Mouse (Mus musculus): ENCODE measurements at regions not wholly inside any gene's neighbourhood (a gene's known extent, or its start where the extent isn't known, plus 50 kb on each side); places are given as distances from the start of the nearest gene placed in this dataset.

DNA sequence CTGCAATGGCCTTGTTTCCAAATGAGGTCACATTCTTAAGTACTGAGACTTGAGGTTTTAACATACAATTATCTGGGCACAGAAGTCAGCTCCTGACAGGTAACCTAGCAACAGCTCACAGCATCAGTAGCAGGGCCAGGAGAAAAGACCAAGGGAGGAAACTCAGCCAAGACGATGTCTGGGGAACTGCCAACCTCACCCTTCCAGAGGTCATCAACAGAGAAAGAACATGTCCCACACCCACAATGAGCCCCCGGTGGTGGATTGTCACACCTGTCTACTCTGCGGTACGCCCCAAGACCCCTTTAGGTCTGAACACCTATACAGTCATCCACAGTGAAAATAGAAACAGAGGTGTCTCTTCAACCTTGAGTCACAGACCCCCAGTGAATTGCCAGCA lies 140.0 kb downstream of the Tmem17 start:
- Histone ChIP-seq H3K4me2 (replicated peaks) (no peak overlapping the region), H3K4me3 (no peak overlapping the region), H3K27me3 (replicated peaks) (no peaks in the 10 kb centered on the region), H3K9ac (no peak overlapping the region), H3K4me1 (no peaks in the 10 kb centered on the region), H3K36me3 (no peaks in the 10 kb centered on the region), H3K27ac (no peak overlapping the region), H3K9me3 (no peaks in the 10 kb centered on the region)
- ATAC-seq (ENCODE audit: low FRiP score, low read depth): no peak
- WGBS: 84% methylated on average over 4 of the region's 4 CpGs

DNA sequence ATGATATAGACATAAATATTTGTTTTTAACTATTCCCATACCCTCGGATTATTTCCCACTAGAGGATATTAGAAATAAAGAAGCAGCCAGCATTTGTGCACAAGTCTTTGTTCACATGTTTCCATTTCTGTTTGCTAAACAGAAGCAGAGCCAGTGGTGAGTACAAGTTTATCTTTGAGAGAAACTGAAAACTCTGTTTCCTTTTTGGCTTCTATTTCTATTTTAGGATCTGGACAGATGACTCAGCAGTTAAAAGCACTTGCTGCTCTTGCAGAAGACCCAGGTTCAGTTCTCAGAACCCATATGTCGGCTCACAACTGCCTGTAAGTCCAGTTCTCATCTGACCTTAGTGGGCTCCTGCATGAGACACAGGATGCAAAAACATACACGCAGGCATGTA lies 141.0 kb downstream of the Tmem17 start:
- ATAC-seq (ENCODE audit: low FRiP score, low read depth): no peak
- Histone ChIP-seq H3K27ac (no peak overlapping the region), H3K4me3 (no peak overlapping the region), H3K4me2 (replicated peaks) (no peak overlapping the region), H3K9ac (no peak overlapping the region), H3K36me3 (no peaks in the 10 kb centered on the region), H3K4me1 (no peaks in the 10 kb centered on the region), H3K27me3 (replicated peaks) (no peaks in the 10 kb centered on the region), H3K9me3 (no peaks in the 10 kb centered on the region)
- WGBS: 76% methylated on average over 3 of the region's 3 CpGs

DNA sequence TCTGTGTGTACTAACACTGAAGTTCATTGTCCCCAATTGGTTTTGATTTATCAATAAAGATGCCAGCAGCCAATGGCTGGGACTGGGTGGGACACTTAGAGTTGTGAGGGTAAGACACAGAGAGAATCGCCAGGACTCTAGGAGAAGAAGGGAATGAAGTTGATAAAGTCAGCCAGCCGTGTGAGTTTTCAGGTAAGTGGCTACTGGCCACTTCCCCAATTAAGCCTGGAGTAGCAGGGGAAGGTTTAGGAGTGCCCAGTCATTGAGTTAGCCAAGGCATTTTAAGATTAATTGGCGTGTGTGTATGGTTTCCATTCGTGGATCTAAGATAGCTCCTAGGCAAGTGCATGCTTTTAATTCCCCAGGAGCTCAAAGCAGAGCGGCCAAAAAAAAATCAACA lies 141.5 kb downstream of the Tmem17 start:
- 82% methylated on average over 5 of the region's 5 CpGs for WGBS
- H3K9ac ChIP-seq: no peak overlapping the region
- H3K27me3 ChIP-seq (replicated peaks): no peaks in the 10 kb centered on the region
- no peak overlapping the region for H3K4me3 ChIP-seq
- no peak overlapping the region for H3K27ac ChIP-seq
- H3K4me1 ChIP-seq: no peaks in the 10 kb centered on the region
- H3K36me3 ChIP-seq: no peaks in the 10 kb centered on the region
- no peak overlapping the region for H3K4me2 ChIP-seq (replicated peaks)
- ATAC-seq (ENCODE audit: low FRiP score, low read depth): no peak
- no peaks in the 10 kb centered on the region for H3K9me3 ChIP-seq

DNA sequence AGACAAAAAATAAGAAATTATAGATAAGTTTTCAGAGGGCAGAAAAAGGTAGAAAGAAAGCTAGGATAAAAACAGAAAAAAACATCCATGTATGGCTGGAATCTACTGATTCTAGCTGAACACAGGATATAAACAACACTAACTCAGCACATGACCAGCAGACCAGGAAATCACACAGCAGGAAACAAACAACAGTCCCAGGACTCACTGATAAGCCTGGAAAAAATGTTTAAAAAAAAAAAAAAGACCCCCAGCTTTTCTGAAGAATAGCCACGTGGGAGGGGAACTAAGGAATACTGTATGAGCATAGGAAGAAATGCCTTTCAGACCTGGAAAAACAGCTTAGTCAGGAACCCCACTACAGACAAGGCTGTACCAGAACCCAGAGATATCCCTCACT lies 145.7 kb downstream of the Tmem17 start:
- Histone ChIP-seq H3K27ac (no peak overlapping the region), H3K9me3 (no peaks in the 10 kb centered on the region), H3K4me1 (peaks cover 3% of the 10 kb centered on the region; the same call in 1 of the 2 replicates), H3K4me3 (no peak overlapping the region), H3K36me3 (no peaks in the 10 kb centered on the region), H3K4me2 (replicated peaks) (no peak overlapping the region), H3K9ac (no peak overlapping the region), H3K27me3 (replicated peaks) (no peaks in the 10 kb centered on the region)
- 48% methylated on average over 1 of the region's 1 CpGs for WGBS
- ATAC-seq (ENCODE audit: low FRiP score, low read depth): no peak

DNA sequence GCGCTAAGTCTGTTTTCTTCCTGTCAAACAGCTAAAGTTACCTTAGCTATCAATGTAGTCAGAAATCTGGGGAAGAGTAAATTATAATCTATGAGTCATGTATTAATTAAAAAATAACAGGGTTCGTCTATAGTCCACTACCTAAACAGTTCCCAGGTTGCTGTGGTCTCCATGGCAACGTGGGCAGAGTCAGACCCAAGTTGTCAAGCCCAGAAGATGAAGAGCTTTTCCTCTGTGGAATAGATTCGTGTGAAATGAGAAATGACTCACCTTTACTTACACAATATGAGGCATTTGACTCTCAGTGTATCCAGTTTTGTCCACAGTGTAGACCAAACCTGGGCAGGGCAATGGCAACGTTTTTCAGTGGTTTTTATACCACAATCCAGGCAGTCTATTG lies 149.2 kb downstream of the Tmem17 start:
- ATAC-seq (ENCODE audit: low FRiP score, low read depth): peak; percentile 17; the same call in 1 of the 2 replicates
- 50% methylated on average over 5 of the region's 5 CpGs for WGBS

DNA sequence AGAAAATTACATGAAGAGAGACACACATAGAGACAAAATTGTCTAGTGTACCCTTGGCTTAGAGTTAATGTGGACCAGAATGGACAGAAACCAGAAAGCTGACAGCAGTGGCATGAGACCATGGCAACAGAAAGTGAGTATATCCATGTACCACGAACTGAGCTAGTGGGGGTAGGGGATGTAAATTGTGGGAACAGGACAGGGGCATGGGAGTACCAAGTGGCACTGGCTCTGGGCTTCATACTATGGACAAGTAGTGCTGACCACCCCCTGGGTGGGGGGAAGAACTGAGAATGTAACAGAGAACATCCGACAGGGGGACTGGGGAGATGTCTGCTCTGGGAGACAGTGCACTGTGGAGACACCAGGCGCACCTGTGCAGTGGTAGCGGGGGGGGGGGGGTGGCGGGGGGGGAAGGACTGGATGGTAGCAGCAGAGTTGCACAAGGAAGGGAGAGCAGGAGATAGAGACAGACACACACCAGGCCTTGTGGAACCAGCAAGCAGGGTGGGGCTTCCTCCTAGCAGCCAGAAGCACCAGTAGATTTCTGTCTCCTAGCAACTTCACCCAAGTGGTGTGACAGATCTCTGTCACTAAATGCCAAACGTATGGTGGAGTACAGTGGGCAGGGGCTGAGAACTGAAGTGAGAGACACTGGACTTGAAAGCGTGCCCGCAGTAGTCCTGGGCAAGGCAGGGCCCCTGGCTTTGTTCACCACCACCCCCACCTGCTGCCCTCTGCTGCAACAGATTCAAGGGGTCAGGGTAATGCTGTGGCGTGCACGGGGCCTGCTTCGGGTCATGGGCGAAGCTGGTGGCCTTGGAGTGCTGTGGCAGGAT lies 150.0 kb downstream of the Tmem17 start:
- ATAC-seq (ENCODE audit: low FRiP score, low read depth): 0 out of 2 replicates have a peak, but pooled peaks have one; percentile 48
- Histone ChIP-seq H3K27me3 (replicated peaks) (no peaks in the 10 kb centered on the region), H3K27ac (no peak overlapping the region), H3K4me3 (no peak overlapping the region), H3K4me2 (replicated peaks) (no peak overlapping the region), H3K9ac (no peak overlapping the region), H3K9me3 (no peaks in the 10 kb centered on the region), H3K4me1 (peaks cover 3% of the 10 kb centered on the region; the same call in 1 of the 2 replicates), H3K36me3 (no peaks in the 10 kb centered on the region)
- WGBS: 54% methylated on average over 11 of the region's 12 CpGs

More for the DNA sequence above, 149.2 kb downstream of the Tmem17 start:
- Histone ChIP-seq H3K9me3 (no peaks in the 10 kb centered on the region), H3K4me2 (replicated peaks) (no peak overlapping the region), H3K9ac (no peak overlapping the region), H3K4me3 (no peak overlapping the region), H3K27ac (no peak overlapping the region), H3K36me3 (no peaks in the 10 kb centered on the region), H3K4me1 (peaks cover 3% of the 10 kb centered on the region; the same call in 1 of the 2 replicates), H3K27me3 (replicated peaks) (no peaks in the 10 kb centered on the region)

DNA sequence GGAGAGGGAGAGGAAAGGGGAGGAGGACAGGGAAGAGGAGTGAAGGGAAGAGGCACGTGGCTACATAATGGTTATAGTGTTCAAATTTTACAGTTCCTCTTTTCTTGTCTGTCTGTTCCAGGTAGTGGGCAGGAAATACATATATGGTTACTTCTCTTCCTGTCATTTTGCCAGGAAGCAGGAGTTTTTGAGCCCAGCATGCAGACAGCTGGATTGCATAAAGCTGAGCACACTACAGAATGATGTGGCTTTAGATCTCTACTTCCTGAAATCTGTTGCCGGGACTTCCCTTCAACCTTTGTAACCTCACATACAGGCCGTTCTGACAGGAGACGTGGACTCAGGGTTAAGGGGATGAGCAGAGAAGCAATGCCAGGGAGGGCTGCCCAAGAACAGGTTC lies 154.1 kb downstream of the Tmem17 start:
- Histone ChIP-seq H3K9ac (no peak overlapping the region), H3K27ac (no peak overlapping the region), H3K9me3 (no peaks in the 10 kb centered on the region), H3K27me3 (replicated peaks) (no peaks in the 10 kb centered on the region), H3K4me3 (no peak overlapping the region), H3K36me3 (no peaks in the 10 kb centered on the region), H3K4me1 (peaks cover 3% of the 10 kb centered on the region; the same call in 1 of the 2 replicates), H3K4me2 (replicated peaks) (no peak overlapping the region)
- WGBS: 56% methylated on average over 4 of the region's 4 CpGs
- no peak for ATAC-seq (ENCODE audit: low FRiP score, low read depth)

DNA sequence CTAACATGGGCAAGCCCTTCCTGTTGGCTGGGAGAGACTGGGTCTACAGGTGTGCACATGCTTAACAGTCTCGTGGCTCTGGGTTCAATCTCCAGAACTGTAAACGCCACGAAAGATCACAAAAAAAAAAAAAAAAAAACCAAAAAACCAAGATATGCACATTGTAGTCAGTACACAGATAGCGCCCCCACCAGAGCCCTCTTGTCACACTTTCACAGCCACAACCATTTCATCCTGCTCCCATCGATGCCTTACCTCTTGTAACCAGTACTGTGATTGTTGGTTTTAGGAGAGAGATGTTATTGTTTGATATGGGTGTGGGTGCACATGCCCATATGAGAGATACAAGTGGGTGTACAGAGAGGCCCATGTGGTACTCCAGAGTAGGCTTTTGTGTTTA lies 154.5 kb downstream of the Tmem17 start:
- no peaks in the 10 kb centered on the region for H3K36me3 ChIP-seq
- no peak overlapping the region for H3K4me2 ChIP-seq (replicated peaks)
- no peak for ATAC-seq (ENCODE audit: low FRiP score, low read depth)
- WGBS: 93% methylated on average over 5 of the region's 5 CpGs
- H3K9me3 ChIP-seq: no peaks in the 10 kb centered on the region
- H3K4me1 ChIP-seq: peaks cover 3% of the 10 kb centered on the region; the same call in 1 of the 2 replicates
- H3K4me3 ChIP-seq: no peak overlapping the region
- no peaks in the 10 kb centered on the region for H3K27me3 ChIP-seq (replicated peaks)
- no peak overlapping the region for H3K9ac ChIP-seq
- no peak overlapping the region for H3K27ac ChIP-seq

DNA sequence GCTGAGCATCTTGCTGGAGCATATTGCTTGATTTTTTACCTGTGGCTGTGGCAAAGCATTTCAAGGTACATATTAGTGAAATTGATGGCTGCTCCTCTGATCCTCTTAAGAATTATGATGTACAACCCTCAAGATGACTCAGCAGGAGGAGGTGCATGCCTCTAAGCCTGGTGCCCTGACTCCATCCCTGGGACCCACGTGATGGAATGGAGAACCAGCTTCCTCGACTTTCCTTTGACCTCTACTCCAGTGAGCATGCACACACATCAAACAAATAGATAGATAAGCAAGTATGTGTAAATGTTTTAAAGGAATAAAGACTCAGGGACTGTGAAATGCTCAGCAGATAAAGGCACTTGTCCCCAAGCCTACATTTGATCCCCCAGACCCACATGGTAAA lies 156.3 kb downstream of the Tmem17 start:
- no peak overlapping the region for H3K4me3 ChIP-seq
- 69% methylated on average over 2 of the region's 2 CpGs for WGBS

DNA sequence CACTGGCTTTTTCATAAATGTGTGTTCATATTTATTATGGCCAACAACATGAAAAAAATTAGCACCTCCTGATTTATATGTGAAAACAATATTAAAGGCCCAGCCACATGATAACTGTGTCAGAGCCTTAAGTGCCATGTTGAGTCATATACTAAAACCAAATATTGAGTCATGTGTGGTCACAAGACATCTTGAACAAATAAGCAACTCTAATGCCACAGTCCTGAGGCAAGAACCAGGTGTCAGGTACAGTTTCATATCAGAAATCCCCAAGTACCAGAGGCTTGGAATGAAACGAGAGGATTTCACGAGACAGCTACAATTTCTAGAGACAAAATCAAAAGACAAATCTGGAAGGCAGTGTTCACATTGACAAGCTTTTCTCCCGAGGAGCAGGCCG lies 157.4 kb downstream of the Tmem17 start:
- Histone ChIP-seq H3K27me3 (replicated peaks) (no peaks in the 10 kb centered on the region), H3K36me3 (no peaks in the 10 kb centered on the region), H3K27ac (no peak overlapping the region), H3K4me1 (no peaks in the 10 kb centered on the region), H3K4me2 (replicated peaks) (no peak overlapping the region), H3K9me3 (no peaks in the 10 kb centered on the region), H3K4me3 (no peak overlapping the region), H3K9ac (no peak overlapping the region)
- ATAC-seq (ENCODE audit: low FRiP score, low read depth): no peak
- 91% methylated on average over 4 of the region's 4 CpGs for WGBS

More for the DNA sequence above, 156.3 kb downstream of the Tmem17 start:
- H3K4me2 ChIP-seq (replicated peaks): no peak overlapping the region
- no peaks in the 10 kb centered on the region for H3K27me3 ChIP-seq (replicated peaks)
- no peak for ATAC-seq (ENCODE audit: low FRiP score, low read depth)
- no peak overlapping the region for H3K27ac ChIP-seq
- H3K36me3 ChIP-seq: no peaks in the 10 kb centered on the region
- H3K9me3 ChIP-seq: no peaks in the 10 kb centered on the region
- H3K4me1 ChIP-seq: no peaks in the 10 kb centered on the region
- H3K9ac ChIP-seq: no peak overlapping the region

DNA sequence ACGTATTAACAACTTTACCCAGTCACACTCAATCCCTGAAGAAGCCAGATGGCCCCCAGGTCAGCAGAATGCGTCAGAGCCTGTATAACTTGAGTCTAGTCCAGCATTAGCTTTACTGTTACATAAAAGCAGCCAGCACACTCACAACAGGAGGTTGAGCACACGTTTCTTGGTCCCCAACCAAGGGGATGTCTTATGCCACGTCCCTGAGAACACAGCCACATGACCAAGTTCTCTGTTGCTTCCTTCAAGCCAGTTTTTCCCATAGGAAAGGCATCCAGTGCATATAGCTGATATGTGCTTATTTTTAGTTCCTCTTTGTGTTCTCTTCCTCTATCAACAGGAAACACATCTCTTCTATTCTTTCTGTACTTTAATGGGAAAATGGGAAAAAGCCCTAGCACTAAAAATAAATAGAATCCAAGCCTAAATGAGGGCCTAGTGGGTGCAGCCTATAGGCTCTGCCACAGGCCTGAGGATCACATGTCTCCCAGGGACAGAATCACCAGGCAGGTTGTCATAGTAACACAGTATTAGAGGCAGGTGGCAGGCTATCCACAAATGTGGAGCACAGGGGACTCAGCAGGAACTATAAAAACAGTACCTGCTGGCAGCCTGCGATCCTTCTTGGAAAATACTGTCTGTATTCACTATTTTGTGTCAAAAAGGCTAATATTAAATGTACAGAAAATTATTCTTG lies 160.1 kb downstream of the Tmem17 start:
- peak; percentile 95 for ATAC-seq (ENCODE audit: low FRiP score, low read depth)
- no peaks in the 10 kb centered on the region for H3K4me1 ChIP-seq
- no peak overlapping the region for H3K27ac ChIP-seq
- H3K9me3 ChIP-seq: no peaks in the 10 kb centered on the region
- H3K9ac ChIP-seq: no peak overlapping the region
- H3K4me3 ChIP-seq: no peak overlapping the region
- H3K4me2 ChIP-seq (replicated peaks): no peak overlapping the region
- 43% methylated on average over 5 of the region's 5 CpGs for WGBS
- no peaks in the 10 kb centered on the region for H3K36me3 ChIP-seq
- H3K27me3 ChIP-seq (replicated peaks): no peaks in the 10 kb centered on the region

DNA sequence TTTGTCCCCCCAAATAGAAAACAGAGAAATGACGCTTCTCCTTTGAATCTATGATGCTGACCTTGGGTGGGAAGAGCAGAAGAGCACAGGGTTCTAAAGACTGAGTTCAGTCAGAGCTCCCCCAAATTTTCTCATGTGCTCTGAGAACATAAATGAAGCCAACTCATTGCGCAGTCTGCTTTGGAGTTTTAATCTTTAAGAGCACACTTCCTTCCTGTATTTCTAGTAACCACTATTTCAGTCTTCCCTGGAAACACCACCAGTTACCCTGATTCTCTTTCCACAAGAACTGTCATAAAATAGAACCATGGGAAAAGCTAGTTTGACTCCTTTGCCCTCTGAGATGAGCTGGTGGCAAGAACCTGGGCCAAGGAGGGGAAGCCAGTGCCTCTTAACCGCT lies 163.2 kb downstream of the Tmem17 start:
- no peak overlapping the region for H3K4me2 ChIP-seq (replicated peaks)
- H3K9ac ChIP-seq: no peak overlapping the region
- ATAC-seq (ENCODE audit: low FRiP score, low read depth): no peak
- no peaks in the 10 kb centered on the region for H3K4me1 ChIP-seq
- H3K27ac ChIP-seq: no peak overlapping the region
- H3K36me3 ChIP-seq: no peaks in the 10 kb centered on the region
- H3K4me3 ChIP-seq: no peak overlapping the region
- H3K27me3 ChIP-seq (replicated peaks): no peaks in the 10 kb centered on the region
- 87% methylated on average over 3 of the region's 3 CpGs for WGBS
- H3K9me3 ChIP-seq: no peaks in the 10 kb centered on the region
